Mouse (Mus musculus) megakaryocyte, adult 5-6 weeks (primary cell): Measurements from ENCODE around the gene Olfm3. TPM values are rescaled to one million over a fixed set of nuclear protein-coding genes. Genes with fewer than 3 reads are reported as not detected.
A peak's percentile ranks its signal among the peaks of the same experiment; 100 is the strongest.

Experiments used
- ATAC-seq: 2 replicates; pipeline ENCODE4 v1.8.0; 2016; ENCODE audit warnings: mild to moderate bottlenecking, inconsistent platforms; ENCODE audit not compliant: poor library complexity, severe bottlenecking
- total RNA-seq, 2 experiments: library from RNA; stranded (forward) in 1 of 2; stranded (reverse) in 1 of 2; fragments of 153-499, 151-499 nt in 1 of 2; fragments of 221-1000, 200-1000 nt in 1 of 2; gene quantifications; 2 replicates each; pipeline versions ENCODE4 v1.2.3 to v1.2.4; 2015 to 2017

Gene Olfm3
- total RNA-seq (2015), result not detected in 2 replicates
- not detected in 2 replicates for total RNA-seq (2017)

GRCm38 (mm10) chr3:114903924-114904438 lies at the start of gene Olfm3:
Olfm3 (plus strand) TSS chr3:114904078.
- no peak for ATAC-seq

GRCm38 (mm10) chr3:114889764-114890163 lies 14.1 kb upstream of the Olfm3 start:
- peak; percentile 89 for ATAC-seq

GRCm38 (mm10) chr3:114904633-114905423 lies 950 bp downstream of the Olfm3 start:
- no peak for ATAC-seq

GRCm38 (mm10) chr3:114907537-114907936 lies 3.7 kb downstream of the Olfm3 start:
- ATAC-seq, result no peak

- ATAC-seq, result no peak
Observed at GRCm38 (mm10) chr3:114908846-114909245, 5.0 kb downstream of the Olfm3 start.

- no peak for ATAC-seq
Observed at GRCm38 (mm10) chr3:114920102-114920501, 16.2 kb downstream of the Olfm3 start.

GRCm38 (mm10) chr3:114929605-114930004 lies 25.7 kb downstream of the Olfm3 start:
- ATAC-seq, result no peak

GRCm38 (mm10) chr3:114930336-114930735 lies 26.5 kb downstream of the Olfm3 start:
- no peak for ATAC-seq

- no peak for ATAC-seq
Observed at GRCm38 (mm10) chr3:114930796-114931195, 26.9 kb downstream of the Olfm3 start.

- no peak for ATAC-seq
Observed at GRCm38 (mm10) chr3:114932881-114933280, 29.0 kb downstream of the Olfm3 start.

GRCm38 (mm10) chr3:114954904-114955303 lies 51.0 kb downstream of the Olfm3 start:
- ATAC-seq, result no peak

GRCm38 (mm10) chr3:114959311-114959967 lies 55.6 kb downstream of the Olfm3 start:
- ATAC-seq, result no peak

GRCm38 (mm10) chr3:114962316-114963083 lies 58.6 kb downstream of the Olfm3 start:
- no peak for ATAC-seq

GRCm38 (mm10) chr3:114971183-114971582 lies 67.3 kb downstream of the Olfm3 start:
- no peak for ATAC-seq

GRCm38 (mm10) chr3:114972522-114972921 lies 68.6 kb downstream of the Olfm3 start:
- no peak for ATAC-seq

- ATAC-seq, result no peak
Observed at GRCm38 (mm10) chr3:114990828-114991227, 87.0 kb downstream of the Olfm3 start.

- no peak for ATAC-seq
Observed at GRCm38 (mm10) chr3:114995956-114996355, 92.1 kb downstream of the Olfm3 start.

- no peak for ATAC-seq
Observed at GRCm38 (mm10) chr3:115027560-115027959, 123.7 kb downstream of the Olfm3 start.

- no peak for ATAC-seq
Observed at GRCm38 (mm10) chr3:115028046-115028445, 124.2 kb downstream of the Olfm3 start.

- ATAC-seq, result no peak
Observed at GRCm38 (mm10) chr3:115028611-115029010, 124.7 kb downstream of the Olfm3 start.

GRCm38 (mm10) chr3:115049060-115049459 lies 145.2 kb downstream of the Olfm3 start:
- no peak for ATAC-seq
